Mouse (Mus musculus) monocyte, adult 5-6 weeks (primary cell): ENCODE data around the gene Pde7b. TPM values are rescaled to one million over a fixed set of nuclear protein-coding genes. Genes with fewer than 3 reads are reported as not detected.
A peak's percentile ranks its signal among the peaks of the same experiment; 100 is the strongest.

Experiments
- ATAC-seq: fragments of 153-309, 156-312 bp; replicated peaks from 2 replicates; pipeline ENCODE4 v1.8.0; 2017; ENCODE audit warnings: mild to moderate bottlenecking; ENCODE audit not compliant: low TSS enrichment, insufficient number of reproducible peaks, severe bottlenecking, poor library complexity, low FRiP score
- total RNA-seq: library from RNA; stranded (forward); fragments of 200-1000, 200-491, 200-594 nt; gene quantifications from 3 replicates; pipeline ENCODE4 v1.2.3, GENCODE M21; 2017

The Pde7b gene
- total RNA-seq, 1 experiment from 2014 or later = 3.7 TPM

DNA sequence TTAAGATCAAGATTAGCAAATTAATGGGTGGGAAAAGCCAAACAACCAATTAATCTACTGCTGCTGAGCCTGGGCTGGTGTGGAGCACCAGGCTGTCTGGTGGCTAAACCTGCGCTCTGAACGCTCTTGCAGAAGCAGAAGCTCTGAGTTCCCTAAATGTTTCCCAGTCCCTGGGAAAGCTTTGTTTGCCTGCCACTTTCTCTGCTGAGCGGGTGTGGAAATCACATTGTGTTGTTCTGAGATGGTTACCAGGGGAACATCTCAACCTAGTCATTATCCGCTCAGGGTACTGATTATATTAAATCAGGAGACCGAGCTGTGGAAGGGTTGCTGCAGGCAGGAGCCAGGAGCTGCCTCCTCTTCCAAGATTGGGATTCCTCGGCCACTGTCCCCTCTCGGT, 250.0 kb downstream of the Pde7b start:
- no peak for ATAC-seq

DNA sequence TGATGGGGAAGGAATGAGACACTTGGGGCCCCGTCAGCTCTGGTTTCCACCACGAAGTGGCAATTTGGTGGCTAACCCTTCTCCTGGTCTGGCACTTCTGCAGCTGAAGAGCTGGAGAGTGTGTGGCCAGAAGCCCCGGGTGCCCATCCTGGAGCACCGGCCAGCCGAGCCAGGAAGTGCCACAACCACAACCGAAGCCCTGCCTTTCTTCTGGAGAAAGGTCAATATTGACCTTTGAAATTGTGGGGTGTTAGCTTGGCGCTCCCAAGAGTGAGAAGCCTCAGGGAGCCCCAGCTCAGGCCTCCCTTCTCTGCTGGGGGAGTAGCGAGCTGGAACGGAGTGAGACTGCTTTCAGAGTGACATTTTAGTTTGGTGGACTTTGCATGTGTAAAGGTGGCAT, 250.8 kb downstream of the Pde7b start:
- no peak for ATAC-seq

DNA sequence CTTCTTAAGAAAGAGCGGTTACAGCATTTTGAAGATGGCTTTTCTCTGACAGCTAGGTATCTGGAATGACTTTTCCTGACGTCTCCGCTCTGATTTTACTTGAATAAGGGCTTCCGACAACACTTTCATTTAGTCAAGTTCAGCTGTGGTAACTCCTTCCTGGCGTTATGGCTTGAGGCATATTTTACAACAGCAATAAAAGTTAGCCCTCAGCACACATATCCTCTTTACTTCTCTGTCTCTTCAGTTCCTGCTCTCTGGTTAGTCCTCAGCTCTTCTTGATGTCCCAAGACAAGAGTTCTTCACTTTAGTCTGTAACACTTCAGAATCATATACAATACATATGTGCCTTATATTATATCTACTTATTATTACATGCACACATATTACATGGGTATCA, 251.4 kb downstream of the Pde7b start:
- ATAC-seq = no peak

DNA sequence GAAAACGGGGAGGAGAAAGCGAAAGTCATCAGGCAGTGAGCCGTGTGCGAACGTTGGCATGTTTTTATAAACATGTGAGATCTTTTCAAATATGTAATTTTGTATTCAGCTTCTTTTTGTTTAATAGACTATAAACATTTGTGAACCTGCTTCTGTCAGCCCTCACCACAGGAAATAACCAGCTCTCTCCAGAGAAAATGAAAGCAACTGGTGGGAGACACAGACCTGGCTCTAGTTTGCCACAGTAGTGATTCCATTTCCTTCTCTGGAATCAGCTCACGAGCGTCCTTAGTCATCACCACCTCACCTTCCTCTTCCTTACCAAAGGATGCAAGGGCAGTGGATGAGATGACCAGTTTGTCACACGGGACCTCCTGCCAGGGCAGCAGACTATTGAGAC, 252.9 kb downstream of the Pde7b start:
- ATAC-seq = no peak

DNA sequence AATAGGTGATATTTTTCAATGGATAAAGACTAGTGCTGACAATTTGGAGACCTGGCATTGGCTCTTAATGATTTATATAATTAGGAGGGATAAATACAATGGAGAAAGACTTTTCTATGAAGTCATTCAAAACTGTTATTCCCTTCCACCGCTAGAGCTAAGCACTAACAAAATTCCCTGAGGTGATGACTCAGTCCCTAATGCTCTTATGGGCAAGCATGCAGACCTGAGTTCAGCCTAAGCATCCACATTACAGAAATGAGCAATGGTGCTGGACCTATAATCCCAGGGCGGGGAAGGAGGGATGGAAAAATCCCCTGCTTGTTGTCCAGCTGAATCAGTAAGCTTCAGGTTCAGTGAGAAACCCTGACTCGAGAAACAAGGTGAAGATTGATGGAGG, 260.2 kb downstream of the Pde7b start:
- no peak for ATAC-seq

DNA sequence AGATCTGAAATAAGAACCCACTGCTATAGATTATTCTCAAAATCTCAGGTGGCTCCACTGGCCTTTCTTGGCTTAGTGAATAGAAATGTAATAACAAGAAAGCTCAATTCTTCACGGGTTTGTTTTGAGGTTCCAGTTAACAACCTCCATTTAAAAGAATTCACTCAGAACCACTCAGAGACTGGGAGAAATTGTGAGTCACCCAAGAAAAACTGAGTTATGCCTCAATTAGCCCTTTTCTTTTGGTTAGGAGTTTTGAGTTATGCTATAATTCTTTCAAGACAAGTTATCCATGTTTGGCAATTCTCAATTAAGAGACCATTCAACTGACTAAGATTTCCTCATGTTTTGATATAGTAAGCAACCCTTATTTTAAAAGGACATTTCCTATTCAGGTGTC, 260.9 kb downstream of the Pde7b start:
- no peak for ATAC-seq

DNA sequence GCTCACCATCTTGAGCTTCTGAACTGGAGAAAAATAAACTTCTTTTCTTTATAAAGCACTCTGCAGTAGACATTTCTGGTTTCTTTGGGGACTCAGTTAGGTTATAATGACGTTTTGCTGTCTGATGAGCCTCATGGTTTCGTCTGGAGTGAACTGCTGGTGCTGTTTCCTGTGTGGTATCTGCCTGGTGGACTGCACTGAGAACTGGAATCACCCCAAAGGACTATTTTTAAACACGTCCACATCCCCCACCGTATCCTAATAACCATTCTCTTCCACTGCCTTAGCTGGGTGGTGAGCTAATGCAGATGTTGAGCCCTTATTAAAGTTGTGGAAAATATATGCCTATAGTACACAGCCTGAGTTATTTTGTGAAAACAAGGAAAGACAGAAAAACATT, 262.3 kb downstream of the Pde7b start:
- ATAC-seq = no peak

DNA sequence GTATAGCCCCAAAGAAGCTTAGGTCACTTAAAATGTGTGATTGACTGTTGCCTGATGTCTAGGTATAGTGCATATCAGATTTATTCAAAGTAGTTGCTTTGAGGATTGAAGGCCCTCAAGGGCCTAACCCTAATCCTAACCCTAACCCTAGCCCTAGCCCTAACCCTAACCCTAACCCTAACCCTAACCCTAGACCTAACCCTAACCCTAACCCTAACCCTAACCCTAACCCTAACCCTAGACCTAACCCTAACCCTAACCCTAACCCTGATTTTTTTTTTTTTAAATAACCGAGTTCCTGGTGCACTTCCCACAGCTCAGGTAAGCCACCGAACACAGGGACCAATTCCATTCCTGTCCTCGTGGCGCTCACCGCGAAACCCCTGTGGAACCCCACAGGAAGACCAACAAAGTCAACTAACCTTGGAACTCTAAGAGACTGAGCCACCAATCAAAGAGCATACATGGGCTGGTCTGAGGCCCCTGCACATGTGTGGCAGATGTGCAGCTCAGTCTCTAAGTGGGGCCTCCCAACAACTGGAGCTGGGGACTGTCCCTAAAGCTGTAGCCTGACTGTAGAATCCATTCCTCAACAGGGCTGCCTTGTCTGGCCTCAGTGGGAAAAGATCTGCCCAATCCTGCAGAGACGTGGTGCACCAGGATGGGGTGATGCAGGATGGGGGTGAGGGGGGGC, 265.1 kb downstream of the Pde7b start:
- ATAC-seq = peak; percentile 82; the same call in 1 of the 2 replicates

DNA sequence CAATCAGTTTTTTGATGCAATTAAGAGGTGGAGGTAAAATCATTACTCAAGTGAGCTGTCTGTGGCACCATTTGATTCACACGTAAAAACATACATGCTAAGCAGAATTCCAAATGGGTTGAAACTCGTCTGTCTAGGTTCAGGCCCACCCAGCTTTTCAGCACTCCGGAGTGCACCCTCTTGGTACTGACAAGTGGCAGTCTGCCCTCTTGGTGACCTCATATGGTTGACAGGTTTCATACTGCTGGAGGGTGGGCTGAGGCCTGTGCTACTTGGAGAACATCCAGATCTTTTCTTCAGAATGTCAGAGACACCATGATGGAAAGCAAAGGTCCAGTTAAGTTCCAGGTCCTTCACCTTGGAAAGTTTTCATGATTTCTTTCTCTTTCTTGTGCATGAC, 265.7 kb downstream of the Pde7b start:
- no peak for ATAC-seq

DNA sequence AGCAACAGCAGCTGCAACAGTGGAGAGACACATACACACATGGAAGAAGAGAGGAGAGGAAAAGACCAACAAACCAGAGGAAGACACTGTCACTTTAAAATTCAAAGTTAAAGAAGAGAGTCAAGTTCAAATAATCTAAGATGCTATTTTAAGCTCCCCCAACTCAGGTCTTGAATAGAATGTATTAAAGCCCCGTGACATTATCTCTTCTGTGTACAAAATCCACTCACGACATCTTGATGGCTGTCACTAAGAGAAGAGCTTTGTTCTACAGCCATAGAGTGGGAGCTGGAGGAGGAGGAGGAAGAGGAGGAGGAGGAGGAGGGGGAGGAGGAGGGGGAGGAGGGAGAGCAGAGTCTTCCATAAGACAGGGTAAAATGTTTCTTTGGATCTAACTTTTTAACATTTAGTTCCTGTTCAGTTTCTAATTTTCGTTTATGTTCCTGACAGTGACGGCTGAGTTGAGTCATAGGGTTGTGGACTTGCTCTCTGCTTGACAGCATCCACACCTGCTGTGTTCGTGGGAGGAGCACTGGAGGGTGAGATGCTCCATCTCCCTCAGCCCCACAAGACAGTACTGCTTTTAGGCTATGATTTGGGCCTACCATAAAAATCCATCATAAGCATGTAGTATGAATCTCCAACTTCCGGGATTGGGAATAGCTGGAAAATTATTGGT, 270.4 kb downstream of the Pde7b start:
- ATAC-seq = no peak

DNA sequence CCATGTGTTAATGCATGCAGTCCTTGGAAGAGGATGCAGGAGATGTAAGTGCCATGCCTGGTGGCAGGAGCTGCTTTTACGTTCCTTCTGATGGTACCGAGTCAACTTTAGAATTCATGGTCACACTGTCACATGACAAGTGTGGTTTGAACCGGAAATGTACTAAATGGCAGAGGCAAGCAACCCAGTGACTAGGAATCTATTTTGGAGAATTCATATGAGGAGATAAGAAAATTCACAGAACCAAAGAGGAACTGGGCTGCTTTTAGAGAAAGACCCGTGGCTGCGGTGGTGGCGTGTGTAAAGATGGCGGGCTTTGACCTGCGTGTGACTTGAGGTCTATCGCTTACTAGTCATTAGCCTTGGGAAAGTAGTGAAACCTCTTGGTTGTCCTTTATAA, 287.4 kb downstream of the Pde7b start:
- peak; percentile 35; the same call in 1 of the 2 replicates for ATAC-seq

DNA sequence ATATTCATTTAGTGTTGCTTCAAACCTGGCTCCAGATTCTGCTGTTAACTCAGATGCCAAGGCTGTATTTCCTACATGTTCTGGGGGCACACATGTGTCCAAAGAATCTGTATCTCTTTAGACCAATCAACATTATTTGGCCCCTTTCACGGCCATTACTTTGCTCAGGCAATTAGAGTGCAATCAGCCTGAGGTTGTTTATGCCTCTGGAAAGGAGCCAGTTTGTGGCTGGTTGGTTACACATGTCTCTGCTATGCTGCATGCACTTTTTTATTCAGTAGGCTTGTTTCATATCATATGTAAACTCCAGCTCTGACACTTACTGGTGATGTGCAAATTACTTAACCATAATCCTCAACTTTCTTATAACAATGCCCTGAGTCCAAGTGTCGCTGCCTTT, 287.9 kb downstream of the Pde7b start:
- ATAC-seq = no peak

DNA sequence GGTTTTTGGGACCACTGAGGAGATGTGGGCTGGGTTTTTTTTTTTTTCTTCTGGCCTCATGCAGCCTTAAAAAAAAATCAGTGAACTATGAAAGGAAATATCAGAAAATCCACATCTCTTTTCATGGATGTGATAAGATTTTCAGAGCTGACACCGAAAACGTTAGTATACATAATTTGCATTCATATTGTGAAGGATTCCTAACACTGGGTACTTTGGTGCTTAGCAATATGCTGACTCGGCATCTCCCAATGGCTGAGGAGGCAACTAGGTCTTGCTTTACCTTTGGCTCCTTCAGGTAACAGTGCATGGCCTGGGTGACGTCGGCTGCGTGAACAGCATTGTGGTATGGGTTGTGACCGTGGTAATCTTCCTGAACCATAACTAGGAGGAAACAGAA, 289.0 kb downstream of the Pde7b start:
- no peak for ATAC-seq

DNA sequence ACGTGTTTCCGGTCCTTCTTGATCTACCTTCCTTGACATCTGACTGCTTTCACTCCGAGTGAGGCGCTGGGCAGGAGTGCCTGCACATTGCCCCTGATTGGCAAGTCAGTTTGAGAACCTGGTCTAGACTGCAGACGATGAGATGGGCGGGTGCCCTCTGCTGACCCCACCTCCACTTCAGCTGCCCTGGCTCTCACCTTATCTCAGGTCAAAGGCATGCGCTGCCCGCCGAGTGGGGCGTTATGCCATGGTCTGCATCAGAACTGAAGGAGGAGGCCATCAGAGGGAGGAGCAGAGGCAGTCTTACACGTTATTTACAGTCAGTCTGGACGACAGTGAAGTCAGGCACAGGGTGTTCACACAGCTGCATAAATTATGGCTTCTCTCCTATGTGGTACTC, 293.5 kb downstream of the Pde7b start:
- ATAC-seq = no peak

DNA sequence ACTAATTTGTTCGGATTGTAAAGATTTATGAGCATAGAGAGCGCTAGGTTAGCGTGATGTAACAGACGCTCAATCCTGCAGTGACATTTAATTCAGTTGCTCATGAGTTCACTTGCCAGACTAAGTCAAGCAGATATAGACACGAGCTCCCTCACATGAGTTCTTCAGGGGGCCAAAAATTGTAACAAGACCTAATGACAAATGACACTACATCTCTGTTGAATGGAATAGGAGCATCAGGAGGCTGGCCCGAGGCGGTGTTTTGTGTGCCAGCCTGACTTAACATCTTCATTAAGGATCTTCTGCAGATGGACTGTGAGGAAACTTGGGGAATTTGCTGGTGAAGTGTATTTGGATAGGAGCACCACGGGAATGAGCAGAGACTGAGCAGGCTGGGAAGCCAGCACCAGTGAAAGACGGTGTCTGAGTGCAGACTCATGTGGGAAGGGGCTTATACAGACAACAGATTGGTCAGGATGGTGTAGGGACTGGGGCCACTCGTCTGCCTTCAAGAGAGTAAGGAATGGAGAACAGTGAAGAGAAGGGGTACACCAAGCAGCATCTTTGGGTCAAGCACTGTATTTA, 303.5 kb downstream of the Pde7b start:
- ATAC-seq = no peak

DNA sequence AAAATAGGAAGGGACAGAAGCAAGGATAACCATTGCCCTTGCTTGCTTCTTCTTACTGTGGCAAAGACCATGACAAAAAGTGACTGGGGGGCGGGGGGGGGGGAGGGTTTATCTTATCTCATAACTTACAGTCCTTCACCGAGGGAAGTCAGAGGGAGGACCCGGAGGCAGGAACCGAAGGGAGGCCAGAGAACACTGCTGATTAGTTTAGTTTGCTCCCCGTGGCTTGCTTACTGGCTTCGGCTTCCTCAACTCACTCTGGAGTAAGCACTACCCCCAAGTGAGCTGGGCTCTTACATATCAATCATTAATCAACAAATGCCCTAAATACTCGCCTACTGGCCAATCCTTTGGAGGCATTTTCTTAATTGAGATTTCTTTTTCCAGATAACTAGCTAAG, 304.6 kb downstream of the Pde7b start:
- ATAC-seq = no peak

DNA sequence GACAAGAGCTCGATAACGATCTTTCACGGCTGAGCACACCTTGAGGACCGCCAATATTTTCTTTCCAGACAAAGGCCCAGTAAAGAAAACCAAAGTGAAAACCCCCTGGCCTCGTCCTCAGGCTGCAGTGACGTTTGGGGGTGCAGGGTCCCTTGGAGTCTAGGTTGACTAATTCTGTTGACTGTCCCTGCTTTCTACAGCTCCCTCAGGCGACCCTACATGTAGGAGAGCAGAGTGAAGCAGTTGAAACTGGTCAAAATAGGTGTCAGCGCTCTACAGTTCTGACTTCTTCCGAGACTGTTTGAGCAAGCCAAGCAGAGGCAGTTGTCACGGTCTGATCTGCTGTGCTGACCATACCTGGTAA, 306.0 kb downstream of the Pde7b start:
- no peak for ATAC-seq

DNA sequence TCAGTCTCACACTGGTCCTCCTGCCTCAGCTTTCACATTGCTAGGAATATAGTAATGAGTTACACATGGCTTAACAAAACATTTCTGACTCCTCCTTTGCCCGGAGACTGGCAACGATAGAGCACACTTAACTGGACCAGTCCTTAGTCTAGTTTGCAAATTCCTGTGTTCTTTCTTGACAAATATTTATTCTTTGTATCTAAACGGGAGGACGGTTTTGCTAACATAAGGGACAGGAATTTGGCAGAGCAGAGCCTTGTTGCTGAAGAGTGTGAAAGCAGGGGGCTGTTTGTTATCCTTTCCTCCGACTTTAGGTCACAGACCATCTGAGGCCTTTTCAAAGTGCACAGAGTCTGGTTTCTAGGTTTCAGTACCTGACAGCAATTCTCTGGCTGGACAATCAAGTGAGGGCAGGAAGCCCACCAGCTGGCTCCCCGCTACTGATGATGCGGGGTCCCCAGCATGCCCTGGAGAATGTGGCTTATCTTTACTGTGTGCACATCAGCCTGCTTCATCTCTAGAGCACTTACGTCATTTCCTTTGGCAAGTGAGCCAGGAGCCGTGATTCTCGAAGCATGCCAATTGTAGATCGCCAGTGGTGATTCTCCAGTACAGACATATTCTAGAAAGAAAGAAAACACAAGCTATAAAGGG, 306.5 kb downstream of the Pde7b start:
- ATAC-seq = no peak

DNA sequence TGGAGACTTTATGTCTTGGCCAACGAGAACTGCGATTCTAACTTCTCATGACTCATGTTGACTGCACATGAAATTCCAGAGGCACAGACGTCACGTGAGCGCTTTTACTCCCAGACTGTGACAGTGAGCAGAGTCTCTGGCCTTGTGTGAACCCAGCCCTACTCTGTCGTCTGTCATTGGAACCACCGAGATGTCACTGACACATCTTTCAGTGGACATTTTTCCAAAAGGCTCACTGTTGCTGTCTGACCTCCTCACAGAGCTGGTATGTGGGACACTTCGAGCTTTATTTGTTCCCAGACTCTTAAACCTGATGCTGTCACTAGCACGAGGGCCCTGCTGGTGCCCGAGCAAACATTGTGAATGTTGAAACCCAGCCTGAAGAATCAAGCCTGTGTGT, 315.7 kb downstream of the Pde7b start:
- ATAC-seq = no peak

DNA sequence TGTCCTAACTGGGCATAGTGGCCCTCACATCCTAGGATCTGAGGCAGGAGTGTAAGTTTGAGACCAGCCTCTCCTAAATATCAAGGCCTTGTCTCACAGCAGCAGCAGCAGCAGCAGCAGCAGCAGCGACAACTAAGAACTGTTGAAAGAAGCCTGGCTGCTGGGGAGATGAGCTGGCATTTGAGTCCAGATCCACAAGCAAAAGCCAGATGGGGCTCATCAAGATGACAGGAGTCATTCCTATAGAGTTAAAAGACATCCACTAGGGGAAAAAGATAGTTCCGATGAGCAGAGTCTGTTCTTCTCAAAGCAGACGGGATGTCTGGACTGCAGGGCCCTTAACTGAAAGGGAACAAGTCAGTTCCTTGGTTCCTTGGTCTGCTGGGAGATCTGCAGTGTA, 316.5 kb downstream of the Pde7b start:
- ATAC-seq = no peak
